Mouse (Mus musculus) myocyte (in vitro differentiated cells): ENCODE measurements around the gene Rpp25l.
"Not testable (repeated sequence)": the region's sequence is repeated elsewhere in the genome, so short reads cannot be mapped to it uniquely, and the experiment has no call there.

Experiments
- CEBPB ChIP-seq: IDR thresholded peaks from 2 replicates; pipeline ENCODE4 v1.6.1; 2011; ENCODE audit warnings: mild to moderate bottlenecking, moderate library complexity; ENCODE audit not compliant: poor library complexity, insufficient read depth, severe bottlenecking
- E2F4 ChIP-seq: IDR thresholded peaks from one replicate; pipeline ENCODE4 v1.6.1; 2011; ENCODE audit warnings: mild to moderate bottlenecking, control low read depth, moderate library complexity; ENCODE audit not compliant: insufficient read depth
- MAX ChIP-seq: IDR thresholded peaks from one replicate; pipeline ENCODE4 v1.6.1; 2011; ENCODE audit warnings: low read depth, mild to moderate bottlenecking, control low read depth
- MYOD1 ChIP-seq, 3 experiments: IDR thresholded peaks; one replicate each; pipeline ENCODE4 v1.6.1; 2011; ENCODE audit warnings: control low read depth in 2 of 3, low read depth in 2 of 3, mild to moderate bottlenecking in 2 of 3, moderate library complexity in 1 of 3; ENCODE audit not compliant: insufficient read length in 2 of 3, control insufficient read depth in 1 of 3
- MYOG ChIP-seq, 3 experiments: IDR thresholded peaks; one replicate each; pipeline ENCODE4 v1.6.1; 2011; ENCODE audit warnings: control low read depth in 2 of 3, low read depth in 2 of 3, mild to moderate bottlenecking in 2 of 3; ENCODE audit not compliant: insufficient read length in 2 of 3, control insufficient read depth in 1 of 3, insufficient read depth in 1 of 3
- POLR2A ChIP-seq: IDR thresholded peaks from one replicate; pipeline ENCODE4 v1.6.1; 2011; ENCODE audit warnings: low read depth, mild to moderate bottlenecking, control low read depth, moderate library complexity; ENCODE audit not compliant: insufficient read length
- SRF ChIP-seq: IDR thresholded peaks from one replicate; pipeline ENCODE4 v1.6.1; 2011; ENCODE audit warnings: low read depth; ENCODE audit not compliant: control insufficient read depth, insufficient read length
- TCF12 ChIP-seq: IDR thresholded peaks from one replicate; pipeline ENCODE4 v1.6.1; 2011; ENCODE audit warnings: mild to moderate bottlenecking, control low read depth; ENCODE audit not compliant: poor library complexity, insufficient read depth, severe bottlenecking
- USF1 ChIP-seq: IDR thresholded peaks from one replicate; pipeline ENCODE4 v1.6.1; 2011; ENCODE audit warnings: low read depth, mild to moderate bottlenecking, control low read depth, moderate library complexity

GRCm38 (mm10) chr4:41685882-41686492 is 27.3 kb downstream of the Rpp25l start:
- not testable (repeated sequence) for TF ChIP-seq MYOG (IDR thresholded peaks at IDR 0.05; ENCODE audit: control insufficient read depth in 1 of 3, insufficient read depth in 1 of 3, insufficient read length in 2 of 3, low read depth in 2 of 3); MYOD1 (IDR thresholded peaks at IDR 0.05; ENCODE audit: control insufficient read depth in 1 of 3, insufficient read length in 2 of 3, low read depth in 2 of 3); POLR2A; MAX; TCF12; USF1; SRF; CEBPB; E2F4
